Mouse (Mus musculus) left cerebral cortex, adult 8-10 months (tissue): Measurements from ENCODE around the gene Rasgef1b. TPM values are rescaled to one million over a fixed set of nuclear protein-coding genes. Genes with fewer than 3 reads are reported as not detected.

ENCODE experiments used
- DNase-seq, 2 experiments: peaks; one replicate each; pipeline ENCODE4 v3.0.0; 2022; ENCODE audit warnings: low spot score in 2 of 2
- total RNA-seq, 4 experiments: library from RNA; stranded (reverse); gene quantifications; 2 replicates each; pipeline ENCODE4 v1.2.4; 2022

Gene Rasgef1b
- total RNA-seq, 4 experiments from 2014 or later: 83.3 to 103 (median 87.8) TPM

GRCm38 (mm10) chr5:99327019-99327418 lies 401.8 kb downstream of the Rasgef1b start:
- DNase-seq: no peak

DNA sequence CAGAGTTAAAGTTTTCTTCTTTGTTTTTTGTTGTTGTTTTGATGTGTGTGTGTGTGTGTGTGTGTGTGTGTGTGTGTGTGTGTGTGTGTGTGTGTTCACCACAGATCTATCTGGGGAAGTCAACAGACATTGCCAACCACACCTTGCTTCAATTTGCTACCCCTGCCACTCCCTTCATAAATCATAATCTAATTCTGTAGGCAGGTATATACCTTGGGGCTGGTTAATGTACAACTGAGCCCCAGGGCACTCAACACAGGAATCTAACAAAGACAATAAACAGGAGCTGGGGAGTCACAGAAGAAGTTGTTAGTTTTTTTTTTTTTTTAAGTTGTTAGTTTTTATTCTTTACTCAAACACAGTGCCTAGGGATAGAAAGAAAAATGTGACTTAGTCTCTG lies 403.6 kb downstream of the Rasgef1b start:
- DNase-seq: no peak

GRCm38 (mm10) chr5:99320783-99321182 lies 408.1 kb downstream of the Rasgef1b start:
- DNase-seq: no peak

GRCm38 (mm10) chr5:99297939-99298338 lies 430.9 kb downstream of the Rasgef1b start:
- DNase-seq: no peak

DNA sequence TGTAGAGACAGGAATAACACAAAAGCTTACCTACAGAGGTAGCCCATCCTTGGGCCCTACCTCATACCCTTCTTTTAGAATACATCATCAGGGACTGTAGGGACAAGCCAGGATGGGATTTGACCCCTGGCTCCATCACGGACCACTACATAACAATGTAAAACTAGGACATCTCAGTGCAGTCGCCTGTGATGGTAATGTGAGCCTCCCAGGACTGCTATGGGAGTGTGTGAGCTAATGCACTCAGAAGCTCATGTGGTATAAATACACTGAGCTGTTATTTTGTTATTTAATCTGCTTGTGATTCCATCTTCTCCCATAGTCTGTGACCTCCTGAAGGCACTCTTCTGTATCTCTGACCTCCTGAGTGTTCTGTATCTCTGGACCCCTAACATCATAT lies 432.5 kb downstream of the Rasgef1b start:
- peak in 1 of 2 experiments; percentile 1 for DNase-seq

DNA sequence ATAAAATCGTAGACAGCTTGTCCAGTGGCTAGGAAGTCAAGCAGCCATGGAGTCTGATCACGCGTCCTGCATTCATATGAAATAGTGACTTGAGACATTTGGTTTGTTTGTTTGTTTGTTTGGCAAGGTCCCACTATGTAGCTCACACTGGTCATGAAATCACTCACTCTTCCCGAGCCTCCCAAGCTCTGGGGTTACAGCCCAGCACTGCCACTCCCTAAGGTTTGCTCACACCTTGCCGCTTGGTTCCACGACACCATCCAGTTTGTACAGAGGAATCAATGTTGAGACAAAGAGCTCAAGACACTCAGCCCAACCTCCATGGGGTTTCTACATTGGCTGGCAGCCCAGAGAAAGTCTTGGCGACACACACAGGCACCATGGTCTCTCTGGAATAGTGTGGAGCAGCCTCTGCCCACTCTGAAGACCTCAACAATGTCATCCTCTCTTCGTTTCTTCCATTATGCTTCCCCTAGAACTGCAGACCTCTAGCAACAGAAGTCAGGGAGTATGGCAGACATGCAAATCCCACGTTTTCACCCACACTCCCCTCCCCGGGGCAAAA lies 436.5 kb downstream of the Rasgef1b start:
- DNase-seq: peak in 1 of 2 experiments; percentile 7

DNA sequence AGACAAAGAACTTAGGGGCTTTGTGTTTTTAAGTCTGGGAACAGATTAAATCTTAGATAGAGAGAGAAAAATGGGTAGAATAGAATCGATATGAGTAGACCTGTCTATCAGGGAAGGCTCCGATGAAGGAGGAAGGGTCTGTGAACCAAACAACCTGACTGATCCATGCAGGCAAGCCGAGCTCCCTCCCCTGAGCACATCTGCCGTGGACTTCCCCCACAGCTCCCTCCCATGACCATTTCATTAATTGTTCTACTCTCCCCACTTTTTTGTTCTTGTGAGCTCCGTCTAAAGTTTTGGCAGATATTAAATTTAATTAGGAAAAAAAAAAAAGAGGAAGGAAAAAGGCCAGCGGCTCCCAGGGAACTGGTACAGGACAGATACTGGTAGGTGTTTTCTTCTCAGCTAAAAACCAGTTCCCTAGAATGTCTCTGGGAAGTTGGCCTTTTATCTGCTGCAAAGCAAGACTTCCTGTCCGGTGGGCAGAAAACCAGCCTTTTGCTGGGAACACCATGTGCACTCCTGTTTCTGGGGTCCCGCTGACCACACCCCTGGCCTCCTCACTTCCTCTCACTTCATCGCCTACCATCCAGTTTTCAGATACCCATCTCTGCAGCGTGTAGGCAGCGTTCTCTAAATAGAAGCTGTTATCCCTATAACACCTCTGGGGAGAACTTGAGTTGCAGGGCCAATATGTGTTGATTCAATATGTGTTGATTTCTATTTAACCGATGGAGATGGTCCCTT lies 437.6 kb downstream of the Rasgef1b start:
- DNase-seq: no peak

- no peak for DNase-seq
Observed at GRCm38 (mm10) chr5:99288262-99288661, 440.6 kb downstream of the Rasgef1b start.

DNA sequence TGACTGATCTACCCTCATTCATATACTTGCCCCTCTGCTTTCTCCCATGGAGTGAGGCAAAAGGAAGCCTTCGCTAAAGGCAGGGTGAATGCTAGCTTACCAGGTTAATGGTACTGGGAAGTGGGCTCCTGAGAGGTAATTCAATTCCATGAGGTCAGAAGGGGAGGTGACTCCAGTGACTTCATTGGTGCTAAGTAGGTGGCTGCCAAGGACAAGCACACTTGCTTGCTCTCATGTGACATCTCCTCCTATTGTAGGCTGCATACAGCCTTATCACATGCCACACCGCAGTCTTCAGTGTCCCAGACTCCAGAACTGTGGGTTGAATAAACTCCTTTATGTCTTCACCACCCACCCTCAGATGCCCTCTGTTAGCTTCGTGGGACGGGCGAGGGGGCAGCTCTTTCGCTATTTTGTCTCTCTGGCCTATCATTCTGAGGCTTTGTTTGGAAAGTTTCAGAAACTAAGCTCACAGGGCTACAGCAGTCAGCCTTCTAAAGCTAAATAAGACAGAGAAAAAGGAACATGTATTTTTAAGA lies 441.1 kb downstream of the Rasgef1b start:
- peak in 1 of 2 experiments; percentile 46 for DNase-seq

DNA sequence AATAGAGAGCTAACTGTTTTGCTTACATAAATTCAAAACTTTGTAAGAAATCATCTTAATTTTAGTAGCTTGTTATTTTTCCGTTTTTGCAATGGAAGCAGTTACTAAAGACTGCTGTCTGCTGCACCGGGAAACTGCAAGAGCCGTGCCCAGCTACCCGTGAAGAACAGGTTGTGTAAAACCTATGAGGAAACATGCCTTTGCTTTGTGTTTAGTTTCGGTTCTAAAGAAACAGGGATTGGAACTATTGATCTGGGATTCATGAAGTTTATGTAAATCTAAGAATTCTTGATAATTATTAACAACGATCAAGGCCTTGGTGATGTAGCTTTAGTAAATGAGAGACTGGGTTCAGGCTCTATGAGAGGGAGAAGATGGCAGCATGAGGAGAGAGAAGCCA lies 442.3 kb downstream of the Rasgef1b start:
- no peak for DNase-seq

DNA sequence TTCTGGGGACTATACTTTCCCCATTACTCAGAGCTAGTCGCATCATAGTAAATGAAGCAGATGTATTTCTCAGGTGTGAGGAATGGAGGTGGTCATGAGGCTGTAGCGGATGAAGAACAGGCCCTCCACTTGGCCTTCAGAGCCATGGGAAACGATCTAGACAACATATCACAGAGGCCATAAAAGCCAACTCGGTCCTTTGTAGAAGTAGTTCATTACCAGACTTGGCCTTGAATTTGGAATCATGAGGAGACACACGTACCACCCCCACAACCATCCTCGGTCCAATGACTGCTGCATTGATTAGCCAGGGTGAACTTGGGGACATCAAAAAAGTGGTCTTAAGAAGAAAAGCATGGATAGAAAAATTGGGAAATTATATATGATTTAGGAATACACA lies 442.8 kb downstream of the Rasgef1b start:
- DNase-seq: no peak

GRCm38 (mm10) chr5:99284369-99284768 lies 444.5 kb downstream of the Rasgef1b start:
- no peak for DNase-seq

DNA sequence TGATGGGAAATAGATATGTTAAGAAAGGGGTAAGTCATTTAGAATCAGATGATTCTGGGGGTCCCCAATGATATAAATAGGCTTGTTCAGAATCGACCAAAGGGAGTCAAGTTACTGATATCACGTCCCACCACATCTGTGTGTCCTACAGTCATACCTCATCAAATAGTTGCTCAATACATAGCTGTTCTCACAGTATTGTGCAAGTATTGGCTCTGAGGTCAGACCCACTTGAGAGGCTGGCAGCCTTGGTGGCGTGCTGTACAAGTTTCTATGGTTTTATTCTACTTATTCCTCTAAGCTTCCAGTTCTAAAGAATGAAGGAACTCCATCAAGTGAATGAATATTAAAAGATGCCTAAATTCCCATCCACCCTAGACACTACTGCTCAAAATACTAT lies 445.2 kb downstream of the Rasgef1b start:
- no peak for DNase-seq

GRCm38 (mm10) chr5:99280536-99280935 lies 448.3 kb downstream of the Rasgef1b start:
- no peak for DNase-seq

DNA sequence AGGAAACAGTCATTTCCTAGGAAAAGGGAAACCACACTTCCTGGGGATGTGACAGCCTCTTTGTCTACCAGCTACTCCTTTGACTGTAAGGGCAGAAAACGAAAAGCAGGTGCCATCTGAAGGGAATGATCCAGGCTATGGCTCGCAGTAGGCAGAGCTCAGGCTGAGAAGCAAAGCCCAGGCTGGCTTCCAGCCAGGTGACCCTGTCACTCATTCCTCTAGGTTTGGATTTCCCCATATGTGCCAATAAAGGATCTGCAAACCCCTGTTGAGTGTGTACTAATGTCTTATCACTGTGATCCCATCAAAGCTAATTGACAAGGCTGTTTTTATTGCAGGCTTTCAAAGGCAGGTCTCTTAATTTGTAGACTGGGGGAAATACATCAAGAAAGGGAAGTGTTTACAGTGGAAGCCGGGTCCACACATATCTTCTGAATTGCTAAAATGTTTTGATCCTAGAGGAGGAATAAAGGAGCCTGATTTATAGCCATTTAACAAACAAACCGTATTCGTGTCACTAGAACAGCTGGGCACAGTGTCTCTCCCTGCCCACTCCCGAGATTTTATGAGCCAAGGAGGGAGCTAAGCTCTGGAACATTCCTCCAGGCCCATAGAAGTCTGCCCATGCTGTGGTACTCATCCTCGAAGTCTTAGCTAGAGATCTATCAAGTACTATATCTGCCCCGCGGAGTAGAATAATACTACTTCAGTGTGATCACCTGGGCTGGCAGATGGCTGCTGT lies 449.7 kb downstream of the Rasgef1b start:
- DNase-seq: no peak

DNA sequence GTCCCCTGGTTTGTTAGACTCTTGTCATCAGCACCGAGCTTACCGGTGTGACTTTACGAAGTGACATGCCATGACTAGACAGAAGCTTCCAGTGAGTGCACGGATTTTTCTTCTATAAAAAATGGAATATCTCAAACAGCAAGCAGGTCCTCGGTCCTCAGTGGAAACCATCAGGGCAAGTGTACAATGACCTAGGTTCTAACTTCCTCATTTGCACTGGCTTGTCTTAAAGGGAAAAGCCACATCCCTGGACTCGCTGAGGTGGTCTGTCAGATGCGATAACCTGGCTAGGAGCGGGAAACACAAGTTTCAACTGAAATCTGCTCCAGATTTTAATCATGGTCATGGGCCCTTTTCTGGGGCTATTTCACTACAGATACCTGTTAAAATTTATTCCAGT lies 450.5 kb downstream of the Rasgef1b start:
- no peak for DNase-seq

DNA sequence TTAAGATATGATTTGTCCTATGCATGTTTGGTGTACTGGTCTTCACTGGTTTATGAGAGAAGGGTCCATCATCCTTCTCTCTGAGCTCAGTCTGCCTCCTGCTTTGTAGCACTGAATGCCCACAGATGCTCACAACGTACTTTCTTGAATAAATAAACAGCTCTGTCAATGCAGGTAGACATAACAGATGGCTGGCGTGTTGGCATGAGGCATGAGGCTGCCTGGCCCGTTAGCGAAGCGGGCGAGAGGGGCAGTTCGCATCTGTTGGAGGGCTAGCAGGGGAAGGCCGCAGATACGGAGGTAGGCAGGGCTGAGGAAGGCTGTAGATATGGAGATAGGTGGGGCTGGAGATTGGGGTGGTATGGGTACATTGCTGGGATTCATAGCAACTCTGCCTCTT lies 451.3 kb downstream of the Rasgef1b start:
- no peak for DNase-seq

- DNase-seq: no peak
Observed at GRCm38 (mm10) chr5:99274119-99274563, 454.7 kb downstream of the Rasgef1b start.

GRCm38 (mm10) chr5:99271531-99271930 lies 457.3 kb downstream of the Rasgef1b start:
- DNase-seq: no peak

DNA sequence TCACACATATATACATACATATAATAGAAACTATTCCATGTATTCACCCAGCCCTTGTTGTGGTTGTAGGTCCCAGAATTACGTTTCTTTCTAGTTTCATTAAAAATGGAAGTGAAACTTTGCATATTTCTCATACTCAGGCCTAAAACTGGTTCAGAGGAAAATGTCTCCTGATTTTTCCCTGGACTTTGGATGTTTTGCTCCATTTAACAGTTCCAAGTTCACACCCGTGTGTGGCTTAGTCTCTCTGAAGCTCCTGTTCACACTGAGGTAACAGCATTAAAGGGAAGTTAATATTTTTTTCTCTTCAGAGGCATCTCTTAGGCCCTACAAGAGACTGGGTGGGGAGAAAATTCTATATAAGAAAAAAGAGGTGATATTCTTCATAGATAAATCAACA lies 459.7 kb downstream of the Rasgef1b start:
- no peak for DNase-seq

DNA sequence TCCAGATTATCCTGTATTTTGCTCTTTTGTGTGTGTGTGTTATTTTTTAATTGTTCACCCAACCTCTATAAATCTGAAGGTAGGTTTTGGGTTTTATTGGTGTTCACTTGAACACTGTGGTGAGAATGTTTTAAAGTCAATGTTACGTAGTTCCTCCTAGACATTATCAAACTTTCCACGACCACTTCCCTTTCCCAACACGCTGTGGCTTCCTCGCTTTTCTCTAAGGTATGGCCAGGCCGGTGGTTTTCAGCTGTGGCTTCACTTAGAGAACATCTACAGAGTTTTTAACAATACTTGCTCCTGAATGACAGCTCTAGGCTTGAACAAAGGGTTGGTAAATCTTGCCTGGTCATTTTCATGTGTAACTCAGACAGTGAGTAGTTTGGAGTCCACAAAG lies 461.5 kb downstream of the Rasgef1b start:
- no peak for DNase-seq

- no peak for DNase-seq
Observed at GRCm38 (mm10) chr5:99266301-99266700, 462.6 kb downstream of the Rasgef1b start.
